Mouse (Mus musculus): ENCODE measurements around the gene Ces1a. TPM values are rescaled to one million over a fixed set of nuclear protein-coding genes. Genes with fewer than 3 reads are reported as not detected.

The Ces1a gene
- not detected for total RNA-seq (2021)
- long read RNA-seq, experiment 1 = 0 reads
- long read RNA-seq, experiment 2 = 0 reads

DNA sequence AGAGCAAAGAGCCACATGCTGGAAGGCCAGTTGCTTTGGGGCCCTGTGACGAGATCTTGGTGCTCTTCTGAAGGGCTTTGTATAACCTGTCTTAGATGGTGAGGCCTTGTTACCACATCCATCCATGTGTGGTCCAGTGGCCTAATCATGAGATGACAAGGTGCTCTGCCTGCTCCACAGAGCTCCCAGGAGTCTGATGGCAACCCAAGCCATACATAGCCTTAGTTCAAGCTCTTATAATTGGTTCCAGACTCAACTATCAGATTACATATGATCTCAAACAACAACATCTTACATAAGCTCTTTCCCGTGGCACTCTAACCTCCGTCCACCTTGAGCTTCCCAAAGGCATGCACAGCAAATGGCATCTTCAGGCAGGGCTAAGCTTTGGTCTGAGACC is at the start of gene Ces1a:
Gene Ces1a, minus strand, starts transcription at position 101 of the 400 bp plus-strand sequence.
- no peak for DNase-seq

GRCm38 (mm10) chr8:93095376-93095775 is 47.4 kb upstream of the Ces1a start:
- DNase-seq = peak; percentile 39

- no peak for DNase-seq
Observed at GRCm38 (mm10) chr8:93091324-93091723, 43.3 kb upstream of the Ces1a start.

DNA sequence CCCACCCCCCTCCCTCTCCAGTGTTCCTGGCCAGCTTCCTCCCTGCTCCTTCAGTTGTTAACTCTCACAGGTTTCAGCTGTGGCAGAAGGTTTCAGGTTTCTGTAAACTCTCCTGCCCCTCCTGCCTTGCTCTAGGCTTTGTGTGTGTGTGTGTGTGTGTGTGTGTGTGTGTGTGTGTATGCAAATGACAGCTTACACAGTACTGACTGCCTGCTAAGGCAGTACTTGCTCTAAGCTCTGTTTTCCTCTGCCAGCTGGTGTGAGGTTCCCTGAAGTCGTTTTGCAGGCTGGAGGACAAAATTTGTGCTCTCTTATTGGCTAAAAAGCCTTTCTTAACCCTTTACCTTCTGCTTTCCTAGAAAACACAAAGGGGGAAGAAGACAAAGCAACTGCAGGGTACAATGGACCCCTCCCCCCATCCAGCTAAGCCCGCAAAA is 40.7 kb upstream of the Ces1a start:
- DNase-seq = no peak

DNA sequence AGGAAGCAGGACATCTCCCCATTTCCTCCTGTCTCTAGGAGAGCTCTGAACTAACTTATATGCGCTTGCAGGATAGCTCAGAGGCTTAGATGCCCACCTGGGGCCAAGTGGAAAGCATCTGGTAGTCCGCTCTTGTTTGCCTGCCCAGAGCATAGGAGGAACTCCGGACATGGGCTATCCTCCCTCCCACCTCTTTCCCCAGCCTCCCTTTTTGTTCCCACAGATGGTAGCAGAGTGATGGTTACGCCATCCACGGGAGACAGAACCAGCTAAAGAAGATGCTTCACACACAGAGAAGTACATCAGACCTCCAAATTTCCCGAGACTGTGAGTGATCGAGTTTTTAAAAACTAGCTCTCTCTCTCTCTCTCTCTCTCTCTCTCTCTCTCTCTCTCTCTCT is 40.2 kb upstream of the Ces1a start:
- DNase-seq = no peak

DNA sequence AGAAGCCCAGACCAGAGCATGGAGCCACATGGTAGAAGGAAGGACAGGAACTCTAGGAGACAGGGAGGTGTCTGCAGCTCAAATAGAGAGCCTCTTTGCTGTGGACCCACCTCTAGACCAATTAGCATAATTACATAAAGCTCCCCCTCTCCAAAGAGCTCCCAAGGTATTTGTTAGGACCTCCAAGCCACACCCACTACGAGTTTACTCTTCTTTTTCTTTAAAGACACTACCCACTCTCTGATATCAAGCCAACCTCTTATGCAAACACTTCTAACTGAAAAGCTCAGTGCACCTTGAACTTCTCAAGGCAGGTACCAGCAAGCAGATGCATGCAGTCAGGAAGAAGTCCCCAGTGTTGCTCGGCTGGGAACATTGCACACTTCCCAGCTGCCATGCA is 31.9 kb upstream of the Ces1a start, which contains the start of gene Ces1b:
Gene Ces1b, minus strand, starts transcription at position 131 of the 400 bp plus-strand sequence.
- no peak for DNase-seq

DNA sequence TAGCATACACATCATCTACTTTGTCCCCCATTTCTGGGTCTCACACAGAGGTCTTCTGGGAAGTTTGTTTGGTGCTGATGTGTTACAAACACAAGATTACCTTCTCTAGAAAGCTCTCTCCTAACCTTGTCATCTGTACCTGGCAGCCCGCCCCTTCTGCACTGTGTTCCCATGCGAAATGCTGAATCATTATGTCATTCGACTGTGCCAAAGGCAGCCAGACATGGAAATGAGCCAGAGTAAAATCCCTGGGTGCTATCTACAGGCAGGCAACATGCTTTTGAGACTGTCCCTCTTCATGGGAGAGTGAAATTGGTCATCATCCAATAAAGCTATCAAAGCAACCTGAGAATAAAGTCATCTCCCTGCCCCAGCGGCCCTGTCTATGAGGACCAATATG is 27.3 kb upstream of the Ces1a start:
- peak; percentile 17 for DNase-seq

DNA sequence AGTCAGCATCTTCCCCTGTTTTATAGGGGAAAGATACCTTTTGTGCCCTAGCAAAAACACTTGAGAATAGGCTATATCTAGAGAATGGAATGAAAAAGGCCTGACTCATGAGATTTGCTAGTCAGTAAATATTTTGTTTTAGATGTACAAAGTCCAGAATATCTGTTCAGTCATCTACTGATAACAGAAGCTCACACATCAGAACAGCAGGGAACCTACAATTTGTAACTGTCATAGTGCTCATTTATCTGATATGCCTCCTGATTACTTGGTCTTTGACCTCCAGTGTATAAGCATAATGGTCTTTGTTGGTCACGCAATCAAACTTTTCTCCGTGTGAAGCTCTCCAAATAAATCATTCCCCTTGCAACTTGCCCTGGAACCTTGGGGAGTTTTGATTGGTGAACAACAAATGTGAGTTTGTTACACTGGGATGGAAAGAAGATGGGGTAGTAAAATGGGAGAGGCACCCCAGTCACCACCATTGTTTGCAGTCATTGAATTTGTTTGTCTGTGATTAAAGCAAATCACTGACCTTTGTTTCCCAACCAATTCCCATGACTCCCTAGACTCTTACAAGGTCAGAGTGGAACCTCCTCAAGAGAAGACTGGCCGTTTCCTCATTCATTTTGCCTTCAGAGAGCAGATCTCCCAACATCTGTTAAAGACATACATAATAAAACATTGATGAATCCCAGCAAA is 15.6 kb upstream of the Ces1a start:
- DNase-seq = no peak

GRCm38 (mm10) chr8:93059185-93059584 is 11.2 kb upstream of the Ces1a start:
- DNase-seq = peak; percentile 73

DNA sequence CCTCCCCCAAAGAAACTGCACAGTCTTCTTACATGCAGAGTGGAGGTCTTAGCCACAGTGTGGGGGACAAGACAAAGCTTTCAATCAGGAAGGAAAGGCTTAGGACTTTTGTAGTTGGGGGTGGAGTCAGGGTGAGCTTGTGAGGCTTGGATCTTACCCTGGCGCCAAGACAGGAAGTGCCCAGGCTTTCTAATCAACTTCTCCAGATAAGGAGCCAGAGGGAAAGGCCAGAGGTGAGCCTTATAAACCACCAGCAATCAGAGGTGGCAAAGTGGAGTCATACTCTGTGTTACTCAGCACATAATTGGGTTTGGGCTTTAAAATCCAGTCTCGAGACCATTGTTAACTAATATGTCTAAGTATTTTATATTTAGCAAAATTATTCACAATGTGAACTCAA is 7.2 kb upstream of the Ces1a start:
- DNase-seq = no peak

DNA sequence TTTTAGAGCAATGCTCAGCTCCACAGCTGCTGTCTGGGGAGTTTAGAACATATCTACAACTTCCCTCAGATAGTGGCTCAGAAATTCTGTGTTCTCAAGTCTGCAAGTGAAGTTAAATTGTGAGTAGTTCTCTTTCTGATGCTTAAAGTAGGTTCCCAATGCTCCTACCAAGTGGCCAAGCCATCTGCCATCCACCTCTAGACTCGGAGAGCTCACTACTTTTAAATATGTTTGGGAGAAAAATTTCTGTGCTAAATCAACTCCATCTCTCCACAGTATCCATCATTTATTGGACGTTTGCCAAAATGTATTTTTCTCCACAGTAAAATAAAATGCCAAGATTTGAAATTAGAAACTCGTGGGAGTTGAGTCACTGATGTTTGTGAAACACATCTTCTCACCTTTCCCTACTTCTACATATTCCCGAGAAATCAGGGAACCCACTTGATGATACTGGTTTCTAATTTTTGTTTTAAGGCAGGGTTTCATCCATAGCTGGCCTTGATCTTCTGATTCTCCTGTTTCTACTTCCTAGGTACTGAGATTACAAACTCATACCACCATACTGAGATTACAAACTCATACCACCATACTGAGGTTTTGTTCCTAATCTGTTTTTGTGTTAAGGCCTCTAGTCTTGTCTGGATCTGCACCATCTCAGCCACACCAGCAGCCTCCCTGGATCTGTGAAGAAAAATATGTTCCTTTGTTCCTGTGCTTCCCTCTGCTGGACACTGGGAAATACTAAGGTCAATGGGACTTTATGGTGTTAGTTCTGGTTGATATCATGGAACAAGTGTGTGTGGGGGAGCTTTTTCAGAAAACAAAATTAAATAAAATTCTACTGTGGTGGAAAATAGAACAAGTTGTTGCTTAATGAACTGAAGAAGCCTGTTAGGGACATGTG is 771 bp upstream of the Ces1a start:
- DNase-seq = no peak

GRCm38 (mm10) chr8:93043083-93043482 is 4.9 kb downstream of the Ces1a start:
- DNase-seq = no peak

- no peak for DNase-seq
Observed at GRCm38 (mm10) chr8:93040776-93041567, 7.0 kb downstream of the Ces1a start.

DNA sequence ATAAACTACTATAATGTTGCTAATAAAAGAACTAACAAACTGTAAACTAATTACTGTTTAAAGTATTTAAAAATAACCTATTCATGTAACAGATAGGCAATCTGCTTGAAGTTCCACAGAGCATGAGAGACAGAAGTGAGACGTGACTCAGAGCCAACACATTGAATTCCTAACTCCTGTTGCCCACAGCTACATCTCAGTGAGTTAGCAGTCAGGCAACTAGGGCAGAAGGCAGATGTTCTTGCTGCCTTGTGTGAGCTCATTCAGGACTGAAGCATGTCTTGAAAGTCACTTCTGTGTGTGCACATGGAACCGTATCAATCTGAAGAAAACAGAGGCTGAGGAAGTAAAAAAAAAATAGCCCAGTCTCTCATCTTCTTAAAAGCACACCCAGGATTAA is 7.7 kb downstream of the Ces1a start:
- DNase-seq = no peak

GRCm38 (mm10) chr8:93038831-93039230 is 9.2 kb downstream of the Ces1a start:
- no peak for DNase-seq

- DNase-seq = no peak
Observed at GRCm38 (mm10) chr8:93030664-93031063, 17.3 kb downstream of the Ces1a start.

DNA sequence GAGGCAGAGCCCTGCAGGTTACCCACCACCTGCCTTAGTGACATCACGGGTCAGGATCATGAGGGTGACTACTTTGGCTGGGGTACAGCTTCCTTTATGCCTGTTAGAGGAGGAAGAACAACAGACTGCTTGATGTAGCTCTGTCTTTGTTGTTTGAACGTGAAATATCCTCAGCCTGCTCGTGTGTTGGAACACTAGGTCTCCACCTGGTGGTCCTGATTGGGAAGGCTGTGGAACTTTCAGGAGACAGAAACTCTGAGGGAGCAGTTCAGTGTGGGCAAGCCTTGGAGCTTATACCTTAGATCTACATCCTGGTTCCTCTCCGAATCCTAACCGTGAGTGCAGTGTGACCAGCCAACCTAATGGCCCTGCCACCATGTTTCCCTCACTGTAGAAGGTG is 26.3 kb downstream of the Ces1a start:
- DNase-seq = no peak

DNA sequence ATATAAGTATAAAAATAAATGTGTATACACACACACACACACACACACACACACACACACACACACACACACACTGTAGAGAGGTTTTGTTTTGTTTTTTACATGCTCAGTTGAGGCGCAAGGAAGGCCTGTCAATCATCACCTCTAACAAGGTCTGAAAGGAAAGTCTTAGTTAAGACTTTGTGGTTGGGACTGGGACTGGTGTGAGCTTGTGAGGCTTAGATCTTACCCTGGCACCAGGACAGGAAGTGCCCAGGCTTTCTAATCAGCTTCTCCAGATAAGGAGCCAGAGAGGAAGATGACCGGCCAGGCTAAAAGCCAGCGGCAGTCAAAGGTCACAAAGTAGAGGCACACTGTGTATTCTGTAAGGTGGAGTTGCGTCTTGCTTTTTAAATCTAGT is 33.7 kb downstream of the Ces1a start:
- no peak for DNase-seq

- no peak for DNase-seq
Observed at GRCm38 (mm10) chr8:93012226-93012625, 35.8 kb downstream of the Ces1a start.

- DNase-seq = peak; percentile 90
Observed at GRCm38 (mm10) chr8:93011439-93011838, 36.6 kb downstream of the Ces1a start.

GRCm38 (mm10) chr8:93010286-93010685 is 37.7 kb downstream of the Ces1a start:
- DNase-seq = peak; percentile 45

- DNase-seq = peak; percentile 71
Observed at GRCm38 (mm10) chr8:92998600-92998999, 49.4 kb downstream of the Ces1a start.

All from adrenal gland, postnatal 10 days (tissue).